Mouse (Mus musculus) T-helper 2 cell (primary cell): ENCODE measurements around the gene Dync1li2.

Source experiments
- in situ Hi-C: fragments of 300-600 bp; cut with MboI, MseI; formaldehyde crosslinking; loops from one replicate; pipeline ENCODE4 v1.15.1; 2025; ENCODE audit warnings: high pct_unique_total_duplicates

Gene Dync1li2

GRCm38 (mm10) chr8:104442299-104443124 lies at the start of gene Dync1li2:
TSS of gene Dync1li2 (minus strand) at chr8:104443047.
- in situ Hi-C loops, result no loop called here

GRCm38 (mm10) chr8:104479091-104479490 lies 36.2 kb upstream of the Dync1li2 start:
- in situ Hi-C loops, result no loop called here

GRCm38 (mm10) chr8:104472465-104472864 lies 29.6 kb upstream of the Dync1li2 start:
- in situ Hi-C loops, result no loop called here

- in situ Hi-C loops, result no loop called here
Measured at GRCm38 (mm10) chr8:104467463-104467862, 24.6 kb upstream of the Dync1li2 start.

- in situ Hi-C loops, result no loop called here
Measured at GRCm38 (mm10) chr8:104452177-104452576, 9.3 kb upstream of the Dync1li2 start.

- in situ Hi-C loops, result no loop called here
Measured at GRCm38 (mm10) chr8:104448796-104449195, 5.9 kb upstream of the Dync1li2 start.

- in situ Hi-C loops, result no loop called here
Measured at GRCm38 (mm10) chr8:104446016-104446415, 3.2 kb upstream of the Dync1li2 start.

GRCm38 (mm10) chr8:104445248-104445647 lies 2.4 kb upstream of the Dync1li2 start:
- in situ Hi-C loops, result no loop called here

GRCm38 (mm10) chr8:104443125-104443679 lies 355 bp upstream of the Dync1li2 start:
- in situ Hi-C loops, result no loop called here

- in situ Hi-C loops, result no loop called here
Measured at GRCm38 (mm10) chr8:104441613-104442012, 1.2 kb downstream of the Dync1li2 start.

GRCm38 (mm10) chr8:104439461-104439860 lies 3.4 kb downstream of the Dync1li2 start:
- in situ Hi-C loops, result loop anchor here (5.0 kb wide), 1 partner anchor 97 kb away; no protein-coding TSS in a partner anchor

GRCm38 (mm10) chr8:104437494-104438135 lies 5.2 kb downstream of the Dync1li2 start:
- in situ Hi-C loops, result loop anchor here (5.0 kb wide), 1 partner anchor 95 kb away; no protein-coding TSS in a partner anchor

GRCm38 (mm10) chr8:104436591-104436990 lies 6.3 kb downstream of the Dync1li2 start:
- in situ Hi-C loops, result loop anchor here (5.0 kb wide), 1 partner anchor 94 kb away; no protein-coding TSS in a partner anchor

GRCm38 (mm10) chr8:104436038-104436437 lies 6.8 kb downstream of the Dync1li2 start:
- in situ Hi-C loops, result loop anchor here (5.0 kb wide), 1 partner anchor 94 kb away; no protein-coding TSS in a partner anchor

- in situ Hi-C loops, result loop anchor here (5.0 kb wide), 1 partner anchor 93 kb away; no protein-coding TSS in a partner anchor
Measured at GRCm38 (mm10) chr8:104434826-104435354, 8.0 kb downstream of the Dync1li2 start.

GRCm38 (mm10) chr8:104434275-104434674 lies 8.6 kb downstream of the Dync1li2 start:
- in situ Hi-C loops, result no loop called here

- in situ Hi-C loops, result no loop called here
Measured at GRCm38 (mm10) chr8:104433191-104433842, 9.5 kb downstream of the Dync1li2 start.

GRCm38 (mm10) chr8:104432656-104433055 lies 10.2 kb downstream of the Dync1li2 start:
- in situ Hi-C loops, result no loop called here

- in situ Hi-C loops, result no loop called here
Measured at GRCm38 (mm10) chr8:104430230-104430629, 12.6 kb downstream of the Dync1li2 start.

- in situ Hi-C loops, result no loop called here
Measured at GRCm38 (mm10) chr8:104427703-104428102, 15.1 kb downstream of the Dync1li2 start.

- in situ Hi-C loops, result no loop called here
Measured at GRCm38 (mm10) chr8:104422313-104422712, 20.5 kb downstream of the Dync1li2 start.
